Mouse (Mus musculus) brown adipose tissue, adult 24 weeks (tissue): Measurements from ENCODE around the gene Dgcr6. TPM values are rescaled to one million over a fixed set of nuclear protein-coding genes. Genes with fewer than 3 reads are reported as not detected.

Experiments used
- polyA plus RNA-seq: library from polyadenylated mRNA; stranded (reverse); fragments of >200 nt; gene quantifications from 2 replicates; pipeline ENCODE4 v1.2.4, GENCODE M21; 2012; ENCODE audit not compliant: missing spikeins, insufficient read depth, insufficient read length

Gene Dgcr6
- polyA plus RNA-seq, 1 experiment = 134 TPM

Other genes starting within 250 kb of the Dgcr6 start
- gene B830017H08Rik, start 219.7 kb upstream of the Dgcr6 start, polyA plus RNA-seq = not detected in 2 replicates
- gene Car15, start 214.5 kb upstream of the Dgcr6 start, polyA plus RNA-seq = 1.5 and 2.1 TPM in 2 replicates
- not detected in 2 replicates for gene Gm20518, start 161.2 kb upstream of the Dgcr6 start, polyA plus RNA-seq
- gene Tssk1, start 158.6 kb upstream of the Dgcr6 start, polyA plus RNA-seq = 0.28 TPM in 1 of 2 replicates, not detected in the other
- 15.5 and 17.6 TPM in 2 replicates for gene Dgcr2, start 154.3 kb upstream of the Dgcr6 start, polyA plus RNA-seq
- not detected in 2 replicates for gene Tssk2, start 154.2 kb upstream of the Dgcr6 start, polyA plus RNA-seq
- 8.3 and 8.8 TPM in 2 replicates for gene Ess2, start 141.5 kb upstream of the Dgcr6 start, polyA plus RNA-seq
- gene Gsc2, start 137.8 kb upstream of the Dgcr6 start, polyA plus RNA-seq = not detected in 2 replicates
- gene Slc25a1, start 124.6 kb upstream of the Dgcr6 start, polyA plus RNA-seq = 1,001 and 1,166 TPM in 2 replicates
- not detected in 2 replicates for gene Vpreb2, start 72.4 kb upstream of the Dgcr6 start, polyA plus RNA-seq
- gene Prodh, start 37.3 kb downstream of the Dgcr6 start, polyA plus RNA-seq = 14.8 and 27.5 TPM in 2 replicates
- not detected in 2 replicates for gene Rtn4r, start 74.8 kb downstream of the Dgcr6 start, polyA plus RNA-seq
- gene Ccdc188, start 165.0 kb downstream of the Dgcr6 start, polyA plus RNA-seq = not detected in 2 replicates
- gene Zdhhc8, start 182.3 kb downstream of the Dgcr6 start, polyA plus RNA-seq = 4.9 and 5.1 TPM in 2 replicates
- gene Trmt2a, start 195.8 kb downstream of the Dgcr6 start, polyA plus RNA-seq = 18.1 and 23.3 TPM in 2 replicates
- 85.5 and 92.7 TPM in 2 replicates for gene Ranbp1, start 195.9 kb downstream of the Dgcr6 start, polyA plus RNA-seq
- not detected in 2 replicates for gene Gm49776, start 205.5 kb downstream of the Dgcr6 start, polyA plus RNA-seq
- gene Dgcr8, start 236.4 kb downstream of the Dgcr6 start, polyA plus RNA-seq = 4.8 and 4.9 TPM in 2 replicates